1 mouse cellular context compared by ENCODE assay signal in genomic region chr4:155981436-155982082, GRCm38 (mm10).
TF ChIP-seq lines count a peak whose summit lies in the region.

No protein-coding gene starts in this region.

TF ChIP-seq in MEL, 35 proteins besides CTCF, POLR2A, EP300 and RAD21:
- TF ChIP-seq TAL1 (IDR thresholded peaks at IDR 0.05; ENCODE audit: low read length) (no peak), BHLHE40 (IDR thresholded peaks at IDR 0.05; ENCODE audit: borderline replicate concordance, low read depth, low read length) (no peak), NELFE (IDR thresholded peaks at IDR 0.05; ENCODE audit: low read depth, low read length) (no peak), ZNF384 (IDR thresholded peaks at IDR 0.05; ENCODE audit: low read depth, low read length) (peak; percentile 27; the same call in 1 of the 2 replicates), MAX (IDR thresholded peaks at IDR 0.05; ENCODE audit: low read length) (no peak), CHD1 (IDR thresholded peaks at IDR 0.05; ENCODE audit: low read depth, low read length) (no peak), MYB (IDR thresholded peaks at IDR 0.05; ENCODE audit: low read depth, low read length) (peak; percentile 45; the same call in 1 of the 2 replicates), MYC (IDR thresholded peaks at IDR 0.05; ENCODE audit: low read depth, low read length) (no peak)
